18 mouse cellular contexts compared by ENCODE assay signal in the genomic region with DNA sequence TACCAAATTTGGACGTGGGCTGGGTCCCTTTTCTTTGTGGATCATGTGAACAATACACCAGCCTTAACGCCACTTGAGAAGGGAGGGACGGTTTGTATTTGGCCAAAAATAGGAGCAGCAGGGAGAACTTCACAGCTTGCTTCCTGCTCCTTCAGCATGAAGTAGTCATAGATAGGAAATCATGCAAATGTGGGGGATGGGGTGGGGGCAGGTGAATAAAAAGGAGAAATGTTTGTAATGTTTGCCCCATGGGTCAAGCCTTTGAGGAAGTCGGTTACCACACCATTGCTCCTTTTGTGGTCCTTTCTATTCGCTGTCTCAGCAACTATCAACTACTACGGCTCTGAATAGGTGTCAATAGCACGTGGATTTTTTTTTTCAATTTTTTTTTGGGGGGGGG.
DNase-seq lines count a peak whose midpoint lies in the region; ATAC-seq and TF ChIP-seq lines count a peak whose summit lies in the region.
"Had no signal": no experiment of that assay in that cellular context is flagged by ENCODE, and none has a peak within 500 bp of the region (broad histone marks: within the 10 kb centered on the region; RNA-seq: fewer than 3 reads in every experiment).

No protein-coding gene starts in this region.

- 69% methylated on average over 7 of the region's 7 CpGs for whole genome bisulfite sequencing in hindbrain, embryonic 16.5 days
- WGBS in thymus, adult 2 months, result 21% methylated on average over 7 of the region's 7 CpGs

- H3K4me1 ChIP-seq in ES-E14 (ENCODE audit: control insufficient read depth in 2 of 2, insufficient read depth in 2 of 2, low read length in 2 of 2, poor library complexity in 1 of 2), result peaks cover 1 to 4% of the 10 kb centered on the region in 2 experiments; a peak in 1 of 4 replicates
- H3K4me1 ChIP-seq in hindbrain, embryonic 16.5 days (ENCODE audit: control insufficient read depth, insufficient read depth, low read depth, low read length), result no peaks in the 10 kb centered on the region
- H3K4me1 ChIP-seq in thymus, adult 2 months (replicated peaks; ENCODE audit: control insufficient read depth, insufficient read depth, low read length), result no peaks in the 10 kb centered on the region
- H3K4me1 ChIP-seq: hindbrain, embryonic 15.5 days had no signal

- no peaks in the 10 kb centered on the region for H3K9me3 ChIP-seq in ES-E14 (ENCODE audit: control insufficient read depth, insufficient read depth, low read depth, low read length)
- peaks cover 3% of the 10 kb centered on the region; the same call in 1 of the 2 replicates for H3K9me3 ChIP-seq in hindbrain, embryonic 16.5 days (ENCODE audit: control insufficient read depth, low read length)
- H3K9me3 ChIP-seq: hindbrain, embryonic 15.5 days had no signal

- no peak overlapping the region for H3K4me2 ChIP-seq in hindbrain, embryonic 16.5 days (ENCODE audit: low read length)
- H3K4me2 ChIP-seq: hindbrain, embryonic 15.5 days had no signal

- H3K9ac ChIP-seq in ES-E14 (ENCODE audit: insufficient read depth, low read depth, low read length, poor library complexity, severe bottlenecking), result no peak overlapping the region
- H3K9ac ChIP-seq in hindbrain, embryonic 16.5 days (ENCODE audit: low read depth, low read length), result no peak overlapping the region
- H3K9ac ChIP-seq: hindbrain, embryonic 15.5 days had no signal

- peak; percentile 39 for DNase-seq in lung, postnatal 25 days (ENCODE audit: low spot score)
- no peak for DNase-seq in lung, postnatal 4 days
- DNase-seq in ES-E14 (ENCODE audit: low read depth, low spot score), result no peak
- DNase-seq in splenic B cell, adult 2 months (ENCODE audit: low read depth, low spot score), result peak; percentile 59
- DNase-seq in thymus, adult 2 months, result no peak
- DNase-seq: adrenal gland, postnatal 25 days; cerebellum, adult 18-20 months; cerebellum, postnatal 25 days; gastrocnemius, adult 2 months; heart, adult 18-20 months; heart, postnatal 36 days; kidney, adult 11 months; thymus, postnatal 36 days had no signal

- no peaks in the 10 kb centered on the region for H3K36me3 ChIP-seq in ES-E14 (ENCODE audit: control insufficient read depth, insufficient read depth, low read length, poor library complexity, severe bottlenecking)
- H3K36me3 ChIP-seq in splenic B cell, adult 2 months (ENCODE audit: control insufficient read depth, insufficient read depth, low read length, poor library complexity, severe bottlenecking), result no peaks in the 10 kb centered on the region
- no peaks in the 10 kb centered on the region for H3K36me3 ChIP-seq in hindbrain, embryonic 16.5 days (ENCODE audit: control insufficient read depth, insufficient read depth, low read length)
- no peaks in the 10 kb centered on the region for H3K36me3 ChIP-seq in thymus, adult 2 months (ENCODE audit: control insufficient read depth, insufficient read depth, low read length)
- H3K36me3 ChIP-seq: G1E; hindbrain, embryonic 15.5 days had no signal

- no peak overlapping the region for H3K27ac ChIP-seq in ES-E14 (ENCODE audit: insufficient read depth, low read depth, low read length, poor library complexity, severe bottlenecking)
- no peak overlapping the region for H3K27ac ChIP-seq in hindbrain, embryonic 16.5 days (ENCODE audit: low read depth, low read length)
- no peak overlapping the region for H3K27ac ChIP-seq in thymus, adult 2 months (ENCODE audit: control insufficient read depth, insufficient read depth, low read length)
- H3K27ac ChIP-seq: gastrocnemius, adult 2 months; hindbrain, embryonic 15.5 days had no signal

- no peak for TF ChIP-seq CTCF in thymus, adult 2 months (IDR thresholded peaks at IDR 0.05; ENCODE audit: borderline replicate concordance, control insufficient read depth, extremely low read depth, insufficient read depth, low read length, poor library complexity)

- peak; percentile 38 to 61; a peak in 3 of 4 replicates for ATAC-seq in hematopoietic stem cell, adult 5-6 weeks (replicated peaks in 1 of 2; ENCODE audit: insufficient read depth in 1 of 2, low FRiP score in 2 of 2, low TSS enrichment in 1 of 2, low read depth in 1 of 2, poor library complexity in 2 of 2, severe bottlenecking in 2 of 2)
- ATAC-seq in hindbrain, embryonic 16.5 days, result no peak
- ATAC-seq: midbrain, embryonic 16.5 days had no signal

- no peak for TF ChIP-seq POLR2A in thymus, adult 2 months (IDR thresholded peaks at IDR 0.05; ENCODE audit: control insufficient read depth, extremely low read depth, insufficient read depth, low read length, poor library complexity)

- in situ Hi-C loops in ES-E14 (cut with MboI; ENCODE audit: low sequenced_read_pairs in 2 of 2, unreplicated experiment in 2 of 2), result no loop called here

- no peak overlapping the region for H3K4me3 ChIP-seq in ES-E14 (ENCODE audit: insufficient read depth in 1 of 2, low read depth in 1 of 2, low read length in 2 of 2, poor library complexity in 1 of 2, severe bottlenecking in 1 of 2)
- H3K4me3 ChIP-seq in hindbrain, embryonic 16.5 days (ENCODE audit: low read length), result no peak overlapping the region
- no peak overlapping the region for H3K4me3 ChIP-seq in thymus, adult 2 months (ENCODE audit: control insufficient read depth, insufficient read depth, low read length)
- H3K4me3 ChIP-seq: gastrocnemius, adult 2 months; hindbrain, embryonic 15.5 days had no signal

- no peaks in the 10 kb centered on the region for H3K27me3 ChIP-seq in splenic B cell, adult 2 months (ENCODE audit: control insufficient read depth, insufficient read depth, low read length, poor library complexity, severe bottlenecking)
- no peaks in the 10 kb centered on the region for H3K27me3 ChIP-seq in hindbrain, embryonic 16.5 days (replicated peaks; ENCODE audit: control insufficient read depth, insufficient read depth, low read length)
- H3K27me3 ChIP-seq in thymus, adult 2 months (ENCODE audit: control insufficient read depth, insufficient read depth, low read length), result no peaks in the 10 kb centered on the region
- H3K27me3 ChIP-seq: hindbrain, embryonic 15.5 days had no signal

TF ChIP-seq in ES-E14, 5 proteins besides CTCF, POLR2A, EP300 and RAD21:
- TF ChIP-seq ZC3H11A (IDR thresholded peaks at IDR 0.05; ENCODE audit: borderline replicate concordance, low read depth, low read length), result no peak
- no peak for TF ChIP-seq CHD2 (IDR thresholded peaks at IDR 0.05; ENCODE audit: low read depth, low read length)
- no peak for TF ChIP-seq HCFC1 (IDR thresholded peaks at IDR 0.05; ENCODE audit: borderline replicate concordance, insufficient read depth, low read length)
- TF ChIP-seq MAFK (IDR thresholded peaks at IDR 0.05; ENCODE audit: insufficient read depth, low read depth, low read length), result 0 out of 2 replicates have a peak, but pooled peaks have one; percentile 5
- TF ChIP-seq ZNF384 (IDR thresholded peaks at IDR 0.05; ENCODE audit: low read depth, low read length), result no peak
TF ChIP-seq in ES-E14: peak in this region for 1.

Comparison
In these comparisons a context has a peak if more than half of its experiments do, and no peak if none do; other contexts are left out.
1. DNase-seq: peak in lung, postnatal 25 days (single experiment) and splenic B cell, adult 2 months (single experiment); none in lung, postnatal 4 days (0 of 2), ES-E14 (single experiment) and thymus, adult 2 months (single experiment).